Mouse (Mus musculus): ENCODE data around the gene Kcna10. TPM values are rescaled to one million over a fixed set of nuclear protein-coding genes. Genes with fewer than 3 reads are reported as not detected.

Kcna10 gene
- not detected in 2 replicates for polyA plus RNA-seq (2012; rRNA removed)

DNA sequence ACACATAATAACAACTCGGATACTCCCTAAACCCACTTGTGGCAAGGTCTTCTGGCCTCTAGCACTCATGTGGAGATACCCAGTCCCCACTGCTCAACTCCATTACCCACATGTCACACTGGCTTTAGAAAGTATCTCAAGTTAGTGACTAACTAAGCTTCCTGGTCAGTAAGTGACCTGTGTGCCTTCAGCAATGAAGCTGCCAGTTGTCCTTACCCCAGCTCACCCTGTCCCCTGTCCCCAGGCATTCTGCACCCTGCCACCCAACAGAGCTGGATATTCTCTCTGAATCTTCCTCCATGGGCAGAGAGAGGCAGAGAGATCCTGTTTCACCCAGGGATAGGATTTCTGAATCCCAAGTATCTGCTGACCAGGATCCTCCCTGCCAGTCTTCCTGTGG is at the start of gene Kcna10:
TSS of gene Kcna10 (plus strand) at position 301 of the 400 bp plus-strand sequence.
- H3K4me3 ChIP-seq (ENCODE audit: control insufficient read depth, insufficient read depth, low read length) = no peak within 1 kb of the TSS
- WGBS = 92% methylated on average over 1 of the region's 1 CpGs
- H3K27me3 ChIP-seq (ENCODE audit: control insufficient read depth, insufficient read depth, low read length) = no peaks in the 10 kb centered on the region
- no peaks in the 10 kb centered on the region; the same call in 1 of the 2 replicates for H3K4me1 ChIP-seq (replicated peaks; ENCODE audit: control insufficient read depth, insufficient read depth, low read length)
- DNase-seq = no peak
- H3K36me3 ChIP-seq (ENCODE audit: control insufficient read depth, insufficient read depth, low read length) = no peaks in the 10 kb centered on the region
- no peak within 1 kb of the TSS for H3K27ac ChIP-seq (ENCODE audit: control insufficient read depth, insufficient read depth, low read length)
- no peak for TF ChIP-seq POLR2A (IDR thresholded peaks at IDR 0.05; ENCODE audit: control insufficient read depth, extremely low read depth, insufficient read depth, low read length, poor library complexity)

DNA sequence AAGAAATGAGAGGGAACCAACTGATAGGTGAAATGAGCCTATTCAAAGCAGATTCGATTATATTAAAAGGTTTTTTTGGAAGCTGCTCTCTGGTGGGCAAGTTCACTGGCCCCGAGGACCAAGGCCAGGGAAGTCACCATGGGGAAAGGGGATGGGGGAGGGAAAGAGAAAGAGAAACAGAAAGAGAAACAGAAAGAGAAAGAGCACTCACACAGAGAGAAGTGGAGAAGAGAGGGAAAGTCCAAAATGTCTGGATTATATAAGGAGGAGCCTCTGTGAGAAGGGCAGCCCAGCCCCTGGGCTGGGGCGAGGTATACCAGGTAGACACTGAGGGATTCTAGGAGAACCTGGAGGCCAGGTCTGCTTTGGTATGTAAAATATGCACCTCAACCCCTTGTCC is 48.4 kb upstream of the Kcna10 start:
- H3K27me3 ChIP-seq (ENCODE audit: control insufficient read depth, insufficient read depth, low read length) = no peaks in the 10 kb centered on the region
- no peaks in the 10 kb centered on the region for H3K36me3 ChIP-seq (ENCODE audit: control insufficient read depth, insufficient read depth, low read length)
- WGBS = 78% methylated on average over 3 of the region's 3 CpGs
- TF ChIP-seq CTCF (IDR thresholded peaks at IDR 0.05; ENCODE audit: borderline replicate concordance, control insufficient read depth, extremely low read depth, insufficient read depth, low read length, poor library complexity) (no peak), POLR2A (IDR thresholded peaks at IDR 0.05; ENCODE audit: control insufficient read depth, extremely low read depth, insufficient read depth, low read length, poor library complexity) (no peak)
- no peaks in the 10 kb centered on the region for H3K4me1 ChIP-seq (replicated peaks; ENCODE audit: control insufficient read depth, insufficient read depth, low read length)
- H3K4me3 ChIP-seq (ENCODE audit: control insufficient read depth, insufficient read depth, low read length) = no peak overlapping the region
- no peak for DNase-seq
- no peak overlapping the region for H3K27ac ChIP-seq (ENCODE audit: control insufficient read depth, insufficient read depth, low read length)

DNA sequence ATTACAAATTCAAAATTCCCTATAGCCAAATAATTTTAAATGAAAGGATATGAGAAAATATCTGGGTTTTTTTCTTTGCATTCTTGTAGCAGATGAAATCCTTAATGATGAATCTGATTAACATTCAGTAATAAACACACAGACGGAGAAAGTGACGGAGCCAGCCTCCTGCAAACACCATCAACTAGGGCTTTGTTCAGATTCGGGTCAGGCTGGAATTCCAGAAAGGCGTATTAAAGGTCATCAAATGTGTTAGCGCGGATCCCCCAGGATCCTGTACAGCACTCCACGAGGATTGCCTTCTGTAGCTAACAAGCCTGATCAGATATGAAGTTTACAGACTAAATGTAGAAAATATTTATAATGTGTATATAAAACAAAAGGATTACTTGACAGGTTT is 35.7 kb upstream of the Kcna10 start:
- 0 out of 2 replicates have a peak, but pooled peaks cover 3% of the 10 kb centered on the region for H3K4me1 ChIP-seq (replicated peaks; ENCODE audit: control insufficient read depth, insufficient read depth, low read length)
- DNase-seq = no peak
- no peaks in the 10 kb centered on the region for H3K27me3 ChIP-seq (ENCODE audit: control insufficient read depth, insufficient read depth, low read length)
- TF ChIP-seq CTCF (IDR thresholded peaks at IDR 0.05; ENCODE audit: borderline replicate concordance, control insufficient read depth, extremely low read depth, insufficient read depth, low read length, poor library complexity) (no peak), POLR2A (IDR thresholded peaks at IDR 0.05; ENCODE audit: control insufficient read depth, extremely low read depth, insufficient read depth, low read length, poor library complexity) (no peak)
- H3K27ac ChIP-seq (ENCODE audit: control insufficient read depth, insufficient read depth, low read length) = no peak overlapping the region
- H3K36me3 ChIP-seq (ENCODE audit: control insufficient read depth, insufficient read depth, low read length) = no peaks in the 10 kb centered on the region
- WGBS = 96% methylated on average over 7 of the region's 7 CpGs
- no peak overlapping the region for H3K4me3 ChIP-seq (ENCODE audit: control insufficient read depth, insufficient read depth, low read length)

DNA sequence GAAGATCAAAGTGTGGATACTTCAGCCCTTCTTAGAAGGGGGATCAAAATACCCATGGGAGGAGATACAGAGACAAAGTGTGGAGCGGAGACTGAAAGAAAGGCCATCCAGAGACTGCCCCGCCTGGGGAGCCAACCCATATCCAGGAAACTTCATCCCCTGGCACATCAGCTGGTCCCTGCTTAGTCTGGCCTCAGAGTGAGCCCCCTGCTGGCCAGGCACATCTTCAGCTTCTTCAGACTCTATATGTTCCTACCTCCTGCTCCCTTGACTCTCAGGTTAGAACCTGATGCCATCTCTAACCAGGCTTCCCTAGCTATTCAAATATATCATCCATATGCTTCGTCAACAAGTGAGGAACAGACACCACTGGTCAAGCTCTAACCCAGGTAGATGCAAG is 33.9 kb upstream of the Kcna10 start:
- peak; percentile 74 for DNase-seq
- H3K27ac ChIP-seq (ENCODE audit: control insufficient read depth, insufficient read depth, low read length) = no peak overlapping the region
- H3K4me1 ChIP-seq (replicated peaks; ENCODE audit: control insufficient read depth, insufficient read depth, low read length) = 0 out of 2 replicates have a peak, but pooled peaks cover 3% of the 10 kb centered on the region
- 72% methylated on average over 3 of the region's 3 CpGs for WGBS
- H3K4me3 ChIP-seq (ENCODE audit: control insufficient read depth, insufficient read depth, low read length) = no peak overlapping the region
- no peak for TF ChIP-seq POLR2A (IDR thresholded peaks at IDR 0.05; ENCODE audit: control insufficient read depth, extremely low read depth, insufficient read depth, low read length, poor library complexity)
- peak; percentile 74; the same call in 1 of the 2 replicates for TF ChIP-seq CTCF (IDR thresholded peaks at IDR 0.05; ENCODE audit: borderline replicate concordance, control insufficient read depth, extremely low read depth, insufficient read depth, low read length, poor library complexity)
- no peaks in the 10 kb centered on the region for H3K27me3 ChIP-seq (ENCODE audit: control insufficient read depth, insufficient read depth, low read length)
- no peaks in the 10 kb centered on the region for H3K36me3 ChIP-seq (ENCODE audit: control insufficient read depth, insufficient read depth, low read length)

DNA sequence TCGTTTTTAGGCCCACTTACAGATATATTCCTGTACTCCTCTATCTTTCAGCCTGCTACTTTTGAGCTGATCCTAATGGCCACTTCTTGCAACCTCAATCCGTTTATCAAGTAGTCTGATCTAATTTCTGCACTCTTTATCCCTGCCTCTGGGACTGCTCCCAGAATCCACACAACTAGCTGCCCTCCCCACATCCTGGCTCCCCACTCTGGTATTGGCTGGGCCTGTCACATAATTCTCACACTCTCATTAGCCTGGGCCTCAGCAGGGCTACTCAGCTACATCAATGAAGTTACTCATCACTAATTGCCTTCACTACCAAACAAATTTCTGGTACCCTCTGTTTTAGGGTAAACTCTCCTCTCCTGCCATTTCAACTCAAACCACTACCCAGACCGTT is 32.4 kb upstream of the Kcna10 start:
- 82% methylated on average over 3 of the region's 3 CpGs for WGBS
- Histone ChIP-seq H3K27ac (ENCODE audit: control insufficient read depth, insufficient read depth, low read length) (no peak overlapping the region), H3K4me1 (replicated peaks; ENCODE audit: control insufficient read depth, insufficient read depth, low read length) (0 out of 2 replicates have a peak, but pooled peaks cover 3% of the 10 kb centered on the region), H3K36me3 (ENCODE audit: control insufficient read depth, insufficient read depth, low read length) (no peaks in the 10 kb centered on the region), H3K27me3 (ENCODE audit: control insufficient read depth, insufficient read depth, low read length) (no peaks in the 10 kb centered on the region), H3K4me3 (ENCODE audit: control insufficient read depth, insufficient read depth, low read length) (no peak overlapping the region)
- no peak for DNase-seq
- TF ChIP-seq CTCF (IDR thresholded peaks at IDR 0.05; ENCODE audit: borderline replicate concordance, control insufficient read depth, extremely low read depth, insufficient read depth, low read length, poor library complexity) = no peak
- TF ChIP-seq POLR2A (IDR thresholded peaks at IDR 0.05; ENCODE audit: control insufficient read depth, extremely low read depth, insufficient read depth, low read length, poor library complexity) = no peak

DNA sequence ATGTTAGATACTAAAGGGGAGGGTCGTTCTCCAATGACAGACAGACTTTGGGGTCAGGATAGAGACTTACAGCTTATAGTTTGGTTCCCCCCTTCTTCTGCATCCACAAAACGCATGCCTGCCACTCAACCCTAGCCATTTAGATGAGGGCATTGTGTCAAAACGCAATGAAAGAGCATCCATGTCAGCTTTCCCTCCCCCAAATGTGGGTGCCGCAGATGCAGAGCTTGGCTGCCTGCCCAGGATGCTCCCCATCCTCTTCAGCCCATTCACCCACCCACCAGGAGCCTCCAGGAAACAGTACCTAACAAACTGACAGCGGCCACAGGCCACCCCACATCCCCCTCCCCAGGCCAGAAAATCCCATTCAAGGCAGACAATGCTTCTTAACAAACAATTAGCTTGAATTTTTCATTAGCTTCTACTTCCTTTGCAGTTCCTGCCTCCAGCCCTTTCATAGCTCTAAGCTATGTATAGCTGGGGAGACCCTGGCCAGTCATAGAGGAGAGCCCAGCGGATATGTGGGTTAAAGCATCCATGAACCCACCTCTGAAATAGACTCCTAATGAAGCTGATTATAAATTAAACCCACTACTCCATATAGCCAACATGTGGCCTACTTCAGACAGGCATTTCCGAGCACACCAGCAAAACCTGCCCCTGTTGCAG is 31.9 kb upstream of the Kcna10 start:
- DNase-seq = no peak
- Histone ChIP-seq H3K27ac (ENCODE audit: control insufficient read depth, insufficient read depth, low read length) (no peak overlapping the region), H3K4me1 (replicated peaks; ENCODE audit: control insufficient read depth, insufficient read depth, low read length) (0 out of 2 replicates have a peak, but pooled peaks cover 3% of the 10 kb centered on the region), H3K36me3 (ENCODE audit: control insufficient read depth, insufficient read depth, low read length) (no peaks in the 10 kb centered on the region), H3K4me3 (ENCODE audit: control insufficient read depth, insufficient read depth, low read length) (no peak overlapping the region), H3K27me3 (ENCODE audit: control insufficient read depth, insufficient read depth, low read length) (no peaks in the 10 kb centered on the region)
- 59% methylated on average over 7 of the region's 7 CpGs for WGBS
- TF ChIP-seq POLR2A (IDR thresholded peaks at IDR 0.05; ENCODE audit: control insufficient read depth, extremely low read depth, insufficient read depth, low read length, poor library complexity) = no peak
- no peak for TF ChIP-seq CTCF (IDR thresholded peaks at IDR 0.05; ENCODE audit: borderline replicate concordance, control insufficient read depth, extremely low read depth, insufficient read depth, low read length, poor library complexity)

All from thymus, adult 2 months (tissue).